Mouse (Mus musculus): ENCODE measurements at regions not wholly inside any gene's neighbourhood (a gene's known extent, or its start where the extent isn't known, plus 50 kb on each side); places are given as distances from the start of the nearest gene placed in this dataset.
"Not testable (repeated sequence)": the region's sequence is repeated elsewhere in the genome, so short reads cannot be mapped to it uniquely, and the experiment has no call there.

- no peak for DNase-seq (ENCODE audit: low spot score in 2 of 2)
Observed at GRCm38 (mm10) chr6:6496789-6497188, 81.7 kb downstream of the Sem1 start.

GRCm38 (mm10) chr6:6496336-6496735 is 82.1 kb downstream of the Sem1 start:
- DNase-seq (ENCODE audit: low spot score in 2 of 2), result no peak

DNA sequence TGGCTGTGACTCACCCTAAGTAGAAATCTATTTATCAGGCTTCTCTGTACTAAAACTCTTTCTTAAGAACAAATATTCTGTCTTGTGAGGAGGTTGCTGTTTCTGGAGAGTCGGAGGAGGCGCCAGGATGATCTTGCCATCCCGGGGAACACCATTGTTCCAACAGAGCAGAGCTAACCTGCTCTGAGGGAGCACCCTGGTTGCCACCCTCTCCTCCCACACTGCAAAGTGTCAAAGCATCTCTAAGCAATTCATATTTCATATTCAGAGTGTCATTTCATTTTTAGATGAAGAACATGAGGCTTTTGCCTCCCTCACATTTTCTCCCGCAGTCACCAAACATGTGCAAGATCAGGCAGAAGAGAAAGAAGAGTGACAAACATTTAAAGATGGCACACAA is 90.3 kb downstream of the Sem1 start:
- peak; percentile 7 to 9 for DNase-seq (ENCODE audit: low spot score in 2 of 2)

DNA sequence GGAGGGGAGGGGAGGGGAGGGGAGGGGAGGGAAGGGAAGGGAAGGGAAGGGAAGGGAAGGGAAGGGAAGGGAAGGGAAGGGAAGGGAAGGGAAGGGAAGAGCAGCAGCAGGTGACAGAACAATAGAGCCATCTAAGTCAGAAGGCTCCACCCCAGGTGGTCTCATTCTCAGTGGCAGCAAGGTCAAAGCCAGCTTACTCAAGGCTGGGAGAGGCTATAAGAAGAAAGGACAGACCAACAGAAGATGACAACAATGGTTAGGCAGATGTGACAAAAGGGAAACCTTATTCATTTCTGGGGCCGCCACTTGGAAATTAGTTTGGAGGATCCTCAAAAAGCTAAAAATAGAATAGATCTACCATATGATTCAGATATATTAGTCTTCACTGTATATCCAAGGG is 96.9 kb downstream of the Sem1 start:
- DNase-seq (ENCODE audit: low spot score in 2 of 2), result not testable (repeated sequence)

- no peak for DNase-seq (ENCODE audit: low spot score in 2 of 2)
Observed at GRCm38 (mm10) chr6:6470397-6470796, 108.1 kb downstream of the Sem1 start.

DNA sequence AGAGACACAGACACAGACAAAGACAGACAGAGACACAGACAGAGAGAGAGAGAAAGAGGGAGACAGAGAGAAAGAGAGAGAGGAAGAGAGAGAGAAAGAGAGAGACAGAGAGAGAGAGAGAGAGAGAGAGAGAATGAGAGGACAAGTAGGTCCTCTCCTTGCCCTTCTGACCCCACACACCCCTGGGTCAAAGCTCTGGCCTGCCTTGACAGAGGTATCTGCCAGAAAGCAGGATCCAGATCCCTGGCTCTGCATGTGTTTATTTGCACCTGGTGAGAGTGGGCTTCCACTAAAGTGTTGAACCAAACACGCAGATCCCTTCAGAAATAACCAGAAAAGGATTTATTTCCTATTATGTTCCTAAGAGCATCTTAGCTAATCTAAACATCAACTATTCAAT is 110.9 kb downstream of the Sem1 start:
- no peak for DNase-seq (ENCODE audit: low spot score in 2 of 2)

GRCm38 (mm10) chr6:6466231-6466630 is 112.2 kb downstream of the Sem1 start:
- no peak for DNase-seq (ENCODE audit: low spot score in 2 of 2)

- no peak for DNase-seq (ENCODE audit: low spot score in 2 of 2)
Observed at GRCm38 (mm10) chr6:6463807-6464470, 114.5 kb downstream of the Sem1 start.

GRCm38 (mm10) chr6:6459918-6460239 is 118.6 kb downstream of the Sem1 start:
- DNase-seq (ENCODE audit: low spot score in 2 of 2), result no peak

- no peak for DNase-seq (ENCODE audit: low spot score in 2 of 2)
Observed at GRCm38 (mm10) chr6:6459006-6459917, 119.2 kb downstream of the Sem1 start.

DNA sequence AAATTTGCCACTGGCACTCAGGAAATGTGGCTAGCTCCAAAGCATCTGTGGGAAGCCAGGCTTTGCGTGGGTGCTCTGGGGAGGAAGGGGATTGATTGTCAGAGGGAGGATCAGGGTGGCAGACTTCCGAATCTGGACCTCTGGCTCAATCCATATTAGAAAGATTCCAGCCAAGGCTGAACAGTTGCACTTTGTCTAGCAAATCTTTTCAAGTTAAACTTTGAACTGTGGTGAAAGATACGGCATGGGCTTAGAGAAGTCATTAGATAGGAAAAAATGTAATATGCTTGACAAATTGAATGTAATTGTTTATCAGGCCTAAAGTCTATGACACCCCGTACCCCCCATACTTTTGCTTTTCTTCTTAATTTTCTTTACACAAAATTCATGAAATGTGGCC is 120.7 kb downstream of the Sem1 start:
- no peak for DNase-seq (ENCODE audit: low spot score in 2 of 2)

- DNase-seq (ENCODE audit: low spot score in 2 of 2), result no peak
Observed at GRCm38 (mm10) chr6:6457001-6457400, 121.5 kb downstream of the Sem1 start.

GRCm38 (mm10) chr6:6455566-6455965 is 122.9 kb downstream of the Sem1 start:
- no peak for DNase-seq (ENCODE audit: low spot score in 2 of 2)

GRCm38 (mm10) chr6:6454396-6454795 is 124.1 kb downstream of the Sem1 start:
- no peak for DNase-seq (ENCODE audit: low spot score in 2 of 2)

GRCm38 (mm10) chr6:6434855-6435254 is 143.6 kb downstream of the Sem1 start:
- no peak for DNase-seq (ENCODE audit: low spot score in 2 of 2)

- DNase-seq (ENCODE audit: low spot score in 2 of 2), result no peak
Observed at GRCm38 (mm10) chr6:6434261-6434802, 144.1 kb downstream of the Sem1 start.

DNA sequence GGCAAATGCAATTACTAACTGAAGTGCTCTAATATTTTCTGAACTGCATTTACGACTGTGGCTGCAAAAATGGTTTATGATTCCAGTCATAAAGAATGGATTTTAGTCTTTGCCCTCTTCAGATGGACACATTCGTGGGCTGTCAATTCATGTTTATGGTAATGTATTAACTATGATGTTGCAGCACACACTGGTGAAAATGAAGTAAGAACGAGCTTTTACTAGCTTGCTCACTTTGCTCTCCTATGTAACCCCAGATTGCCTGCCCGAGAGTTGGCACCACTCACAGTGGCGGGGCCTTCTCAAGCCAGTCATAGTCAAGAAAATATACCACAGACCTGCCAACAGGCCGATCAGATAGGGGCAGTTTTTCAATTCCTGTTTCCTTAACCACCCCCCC is 145.3 kb downstream of the Sem1 start:
- DNase-seq (ENCODE audit: low spot score in 2 of 2), result no peak

GRCm38 (mm10) chr6:6414654-6415610 is 163.5 kb downstream of the Sem1 start:
- peak; percentile 8 to 11 for DNase-seq (ENCODE audit: low spot score in 2 of 2)

DNA sequence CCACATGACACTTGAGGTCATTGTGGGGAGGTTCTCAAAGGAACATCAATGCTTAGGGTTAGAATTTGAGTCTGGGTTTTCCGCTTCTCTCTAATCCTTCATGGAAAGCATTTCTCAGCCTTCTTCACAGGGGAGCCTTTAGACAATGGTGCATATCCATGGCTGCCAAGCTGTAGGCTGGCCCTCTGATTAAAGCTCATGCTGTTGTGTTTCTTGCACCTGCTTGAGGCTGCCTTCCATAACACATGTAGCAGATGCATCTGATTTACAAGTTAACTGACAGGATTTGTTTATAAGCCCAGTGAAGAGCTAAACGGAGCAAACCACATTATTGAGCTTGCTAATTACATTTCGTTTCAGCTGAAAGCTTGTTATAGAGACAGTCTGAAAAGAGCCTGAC is 180.5 kb downstream of the Sem1 start:
- DNase-seq (ENCODE audit: low spot score in 2 of 2), result no peak

- DNase-seq (ENCODE audit: low spot score in 2 of 2), result no peak
Observed at GRCm38 (mm10) chr6:6389454-6390445, 172.8 kb upstream of the Slc25a13 start.
